Mouse (Mus musculus): Measurements from ENCODE around the gene Elmo1.

The Elmo1 gene

GRCm38 (mm10) chr13:20212665-20213064 is 122.3 kb downstream of the Elmo1 start:
- no peak for DNase-seq

- DNase-seq: no peak
These were observed 123.5 kb downstream of the Elmo1 start for GRCm38 (mm10) chr13:20213861-20214260.

- no peak for DNase-seq
These were observed 127.2 kb downstream of the Elmo1 start for GRCm38 (mm10) chr13:20217453-20218090.

GRCm38 (mm10) chr13:20218126-20218525 is 127.7 kb downstream of the Elmo1 start:
- DNase-seq: no peak

GRCm38 (mm10) chr13:20220414-20220813 is 130.0 kb downstream of the Elmo1 start:
- DNase-seq: no peak

DNA sequence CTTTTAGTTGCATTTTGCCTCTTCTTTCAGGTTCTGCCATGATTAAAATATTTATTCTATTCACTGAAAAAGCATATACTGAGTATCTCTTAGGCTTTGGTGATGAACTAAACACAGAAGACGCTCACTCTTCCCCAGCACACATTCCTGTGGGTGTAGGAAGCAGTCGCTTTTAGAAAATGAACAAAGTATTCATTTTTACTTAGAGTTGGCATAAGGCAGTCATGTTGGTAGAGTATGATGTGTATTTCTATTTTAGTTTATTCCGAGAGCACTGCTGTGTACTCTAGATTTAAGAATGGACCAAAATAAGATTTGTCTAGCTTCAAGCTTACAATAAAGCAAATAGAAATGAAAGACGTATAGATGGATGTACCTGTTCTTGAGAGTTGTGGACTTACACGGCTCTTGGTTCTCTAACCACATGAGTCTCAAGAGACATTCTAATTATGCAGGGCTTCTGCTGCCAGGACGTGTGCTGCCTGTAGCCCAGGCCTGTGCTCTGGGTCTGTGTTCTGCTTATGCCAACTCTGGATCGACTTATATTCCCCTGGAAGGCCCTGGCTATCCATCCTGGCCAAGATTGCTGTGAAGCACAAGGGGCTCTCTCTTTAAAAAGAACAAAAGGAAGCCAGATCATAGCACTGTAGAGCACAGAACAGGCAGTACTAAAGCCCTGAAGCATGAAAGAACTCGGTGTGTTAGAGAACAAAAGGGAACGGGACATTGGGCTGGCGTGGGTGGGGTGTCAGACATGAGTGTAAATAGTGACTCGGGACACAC is 137.7 kb downstream of the Elmo1 start:
- peak; percentile 20 for DNase-seq

- no peak for DNase-seq
These were observed 141.7 kb downstream of the Elmo1 start for GRCm38 (mm10) chr13:20231837-20232728.

GRCm38 (mm10) chr13:20233707-20234106 is 143.3 kb downstream of the Elmo1 start:
- DNase-seq: no peak

DNA sequence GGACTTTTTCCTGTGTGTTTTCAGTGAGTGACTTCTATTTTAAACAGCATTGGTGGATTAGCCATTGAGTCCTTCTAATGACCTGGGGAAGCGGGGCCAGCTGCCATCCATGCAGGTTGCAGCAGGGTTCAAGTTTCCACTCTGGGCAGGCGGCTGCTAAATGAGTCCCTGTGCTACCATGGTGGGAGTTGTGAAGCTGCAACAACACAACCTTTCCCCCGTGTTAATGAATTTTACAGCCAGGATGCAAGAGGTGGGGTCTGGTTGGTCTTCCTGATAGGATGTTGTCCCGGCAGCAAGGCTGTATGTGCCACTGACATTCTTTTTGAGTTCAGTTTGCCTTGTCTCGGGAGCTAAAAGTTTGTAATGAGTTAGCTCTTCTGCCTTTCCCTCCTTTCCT is 147.2 kb downstream of the Elmo1 start:
- no peak for DNase-seq

DNA sequence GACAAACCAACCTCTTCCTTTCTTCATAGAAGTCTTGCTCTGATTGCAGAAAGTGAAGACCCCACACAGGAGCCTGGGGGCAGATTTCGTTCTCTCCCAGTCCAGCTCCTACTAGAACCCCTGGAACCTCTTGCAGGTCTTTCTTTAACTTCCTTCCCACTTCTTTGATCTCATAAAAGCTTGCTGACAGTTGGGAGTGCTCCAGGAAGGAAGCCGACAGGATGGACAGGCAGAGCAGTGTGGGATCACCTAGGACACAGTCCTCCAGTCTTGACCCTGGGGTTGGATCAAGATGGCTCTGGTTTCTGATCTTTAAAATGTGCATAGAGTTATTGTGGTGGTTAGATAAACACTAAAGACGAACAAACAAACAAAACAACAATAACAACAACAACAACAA is 147.8 kb downstream of the Elmo1 start:
- no peak for DNase-seq

DNA sequence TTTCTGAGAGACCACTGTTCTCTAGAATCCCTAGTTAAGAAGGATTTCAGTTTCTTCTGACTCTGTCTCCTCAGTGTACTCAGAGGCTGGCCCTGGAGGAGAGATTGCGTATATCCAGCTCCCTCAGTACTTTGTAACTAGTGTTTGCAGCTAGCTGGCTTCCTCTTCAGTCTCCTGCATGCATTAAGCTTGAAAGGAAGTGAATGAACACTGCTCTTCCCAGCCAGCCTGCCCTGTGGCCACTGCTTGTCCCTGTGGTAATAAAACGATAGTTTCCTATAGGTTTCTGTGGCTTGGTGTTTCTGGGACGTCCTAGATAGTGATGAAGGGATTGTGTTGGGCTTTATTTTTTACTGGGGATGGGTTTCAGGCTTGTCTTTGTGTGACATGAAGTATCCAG is 148.3 kb downstream of the Elmo1 start:
- no peak for DNase-seq

DNA sequence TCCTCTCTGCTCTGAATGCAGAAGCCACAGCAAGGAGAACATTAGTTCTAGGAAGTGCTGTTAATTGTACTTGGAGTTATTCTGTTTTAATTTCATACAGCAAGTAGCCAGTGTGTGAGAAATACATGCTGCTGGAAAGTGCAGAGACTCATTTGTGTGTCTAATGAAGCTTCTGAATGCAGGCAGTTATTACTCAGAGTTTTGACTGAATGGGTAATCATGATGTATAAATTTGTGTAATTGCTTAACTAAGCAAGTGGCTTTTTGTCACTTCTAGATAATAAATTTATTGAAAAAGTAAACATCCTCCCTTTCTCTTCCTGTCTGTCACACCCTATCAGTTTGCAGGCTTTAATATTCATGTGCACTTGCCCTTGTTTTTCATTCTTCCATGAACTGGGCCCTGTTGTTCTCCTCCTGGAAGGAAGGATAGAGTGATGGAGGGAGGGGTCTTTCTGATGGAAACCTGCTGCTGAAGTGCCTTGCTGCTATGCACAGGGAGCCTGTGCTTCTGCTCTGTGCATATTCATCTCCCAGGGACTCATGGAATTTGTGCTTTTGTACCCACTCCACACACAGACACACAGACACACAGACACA is 159.8 kb downstream of the Elmo1 start:
- DNase-seq: no peak

DNA sequence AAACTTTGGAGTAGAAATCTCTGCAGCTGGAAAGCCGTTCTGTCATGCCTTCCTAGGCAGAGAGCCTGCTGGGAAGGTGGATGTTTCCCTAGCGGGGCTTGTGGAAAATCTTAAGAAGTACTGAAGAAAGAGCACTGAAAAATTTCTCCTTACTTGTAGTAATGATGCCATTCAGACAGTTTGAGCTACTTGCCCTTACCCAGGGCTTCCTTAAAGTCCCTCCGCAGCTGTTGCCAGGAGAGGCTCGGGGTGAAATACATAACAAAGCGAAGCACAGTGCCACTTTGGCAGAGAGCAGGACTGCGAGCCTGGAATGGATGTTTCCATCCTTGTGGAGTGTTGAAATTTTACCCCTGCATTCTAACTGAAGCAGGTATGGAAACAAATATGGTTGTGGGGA is 164.5 kb downstream of the Elmo1 start:
- DNase-seq: no peak

DNA sequence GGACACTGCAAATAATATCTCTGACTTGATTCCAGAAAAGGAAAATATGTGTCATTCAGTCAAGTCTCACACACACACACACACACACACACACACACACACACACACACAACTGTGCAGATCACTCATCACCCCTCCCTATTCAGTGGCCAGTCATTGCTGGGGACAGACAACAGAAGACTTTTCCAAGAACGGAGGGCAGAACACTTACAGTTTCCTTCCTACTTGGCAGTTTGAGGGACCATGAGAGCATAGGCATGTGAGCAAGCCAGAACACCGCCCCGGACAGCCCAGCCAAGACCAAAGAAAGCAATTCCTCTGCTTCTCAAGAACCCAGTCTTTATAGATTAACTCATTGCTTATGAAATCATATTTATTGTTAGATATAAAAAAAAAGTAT is 165.0 kb downstream of the Elmo1 start:
- no peak for DNase-seq

- DNase-seq: no peak
These were observed 166.2 kb downstream of the Elmo1 start for GRCm38 (mm10) chr13:20256613-20257012.

- DNase-seq: no peak
These were observed 167.4 kb downstream of the Elmo1 start for GRCm38 (mm10) chr13:20257562-20258525.

GRCm38 (mm10) chr13:20263173-20263572 is 172.8 kb downstream of the Elmo1 start:
- DNase-seq: no peak

DNA sequence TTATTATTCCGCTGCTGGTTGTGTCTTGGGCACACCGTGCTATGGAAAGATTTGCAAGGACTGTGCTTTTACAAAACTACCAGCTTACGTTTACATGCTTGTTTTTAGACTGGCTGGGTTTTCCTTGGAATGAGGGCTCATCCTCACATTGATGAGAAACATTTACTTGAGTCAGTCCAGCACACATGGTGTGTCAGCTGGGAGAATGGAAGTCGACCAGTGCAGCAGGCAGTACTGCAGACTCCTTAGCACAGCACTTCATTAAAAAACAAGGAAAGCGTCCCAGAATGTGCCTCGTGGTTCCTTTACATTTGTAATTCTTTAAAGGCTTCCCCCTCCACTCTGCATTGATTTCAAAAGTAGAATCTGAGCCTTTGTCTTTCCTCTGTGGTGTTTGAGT is 179.8 kb downstream of the Elmo1 start:
- no peak for DNase-seq

DNA sequence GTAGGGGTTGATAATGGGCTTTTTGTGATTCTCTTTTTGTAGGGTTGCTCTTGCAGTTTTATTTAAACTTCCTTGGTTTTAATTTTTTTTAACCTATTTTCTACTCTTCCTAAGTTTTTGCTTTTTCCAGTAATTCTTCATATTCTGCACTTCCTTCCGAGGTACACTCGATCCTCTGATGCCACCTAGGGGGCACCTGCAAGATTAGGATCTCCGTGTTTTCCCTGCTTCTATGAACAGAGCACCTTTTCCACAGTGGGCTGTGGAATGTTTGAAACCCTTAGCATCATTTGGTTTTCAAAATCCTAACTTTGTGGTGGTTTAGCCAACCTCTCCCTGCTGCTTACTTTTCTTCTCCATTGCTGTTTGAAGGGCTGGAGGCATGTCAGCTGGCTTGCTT is 181.4 kb downstream of the Elmo1 start:
- DNase-seq: no peak

DNA sequence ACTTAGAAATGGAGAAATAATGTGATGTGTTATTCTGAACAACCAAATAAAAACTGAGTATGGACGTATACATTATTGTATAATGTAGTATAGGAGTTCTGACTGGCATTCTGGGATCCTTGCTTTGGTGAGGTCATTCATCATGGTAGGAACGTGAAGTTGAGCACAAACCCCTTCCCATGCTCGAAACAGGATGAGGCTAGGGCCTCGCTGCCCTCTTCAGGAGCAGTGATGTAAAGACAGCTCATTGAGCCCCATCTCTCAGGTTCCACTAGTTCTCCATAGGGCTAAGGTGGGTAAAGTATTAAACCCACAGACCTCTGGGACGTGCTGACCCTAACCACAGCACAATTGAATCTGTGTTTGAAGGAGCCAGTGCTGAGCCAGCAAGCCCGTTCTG is 182.2 kb downstream of the Elmo1 start:
- DNase-seq: no peak

DNA sequence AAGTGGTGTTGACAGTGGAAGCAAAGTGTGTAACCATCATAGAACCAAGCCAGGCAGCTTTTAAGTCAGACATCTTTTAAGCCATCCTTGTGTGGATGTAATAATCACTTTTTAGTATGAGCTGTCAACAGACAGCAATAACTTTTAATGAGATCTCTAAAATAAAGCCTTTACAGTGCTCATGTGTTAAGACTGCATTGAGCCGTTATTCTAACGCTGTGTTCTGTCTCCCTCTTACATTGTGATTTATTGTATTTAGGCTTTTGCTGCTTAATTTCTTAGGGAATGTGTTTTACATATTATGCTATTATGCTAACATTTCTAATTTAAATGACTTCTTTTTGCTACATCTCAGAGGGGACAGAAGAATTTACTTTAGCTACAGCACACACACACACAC is 189.5 kb downstream of the Elmo1 start:
- DNase-seq: no peak

DNA sequence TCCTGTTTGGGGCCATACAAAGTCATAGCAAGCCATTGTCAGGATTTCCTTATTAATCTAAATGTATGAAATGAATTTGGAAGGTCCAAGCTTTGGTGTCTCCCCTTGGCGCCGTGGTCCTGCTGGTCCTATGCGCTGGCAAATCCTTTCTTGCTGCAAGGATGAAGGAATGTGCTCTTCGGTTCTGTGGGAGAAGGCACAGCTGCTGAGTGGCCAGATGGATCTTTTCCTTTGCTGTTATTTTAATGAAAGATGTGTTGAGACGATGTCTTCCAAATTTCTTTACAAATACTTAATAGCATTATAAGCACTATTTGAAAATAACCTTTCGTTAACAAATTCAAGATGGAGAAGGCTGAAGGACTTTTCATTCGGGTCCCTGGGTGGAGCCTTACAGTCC is 193.5 kb downstream of the Elmo1 start:
- no peak for DNase-seq

Measured in cerebellum, adult 9-11 months (tissue).